Mouse (Mus musculus): ENCODE results near the gene Rmdn3.

GRCm38 (mm10) chr2:119197493-119197892, 40.7 kb upstream of the Rmdn3 start:
- TF ChIP-seq POLR2A (IDR thresholded peaks at IDR 0.05; ENCODE audit: control insufficient read depth in 1 of 2, insufficient read depth in 1 of 2, low read depth in 1 of 2, low read length in 2 of 2, poor library complexity in 1 of 2): no peak
- TF ChIP-seq TBP (IDR thresholded peaks at IDR 0.05; ENCODE audit: low read depth, low read length): no peak
- TF ChIP-seq CTCF (IDR thresholded peaks at IDR 0.05 in 2 of 3, conservative IDR thresholded peaks at IDR 0.05 in 1 of 3; ENCODE audit: control insufficient read depth in 1 of 3, insufficient read depth in 1 of 3, low read depth in 2 of 3, low read length in 3 of 3, poor library complexity in 1 of 3, severe bottlenecking in 1 of 3): no peak
- no peak for TF ChIP-seq RCOR1 (IDR thresholded peaks at IDR 0.05; ENCODE audit: low read depth, low read length)
- TF ChIP-seq CHD1 (IDR thresholded peaks at IDR 0.05; ENCODE audit: low read depth, low read length): no peak
- TF ChIP-seq ZKSCAN1 (IDR thresholded peaks at IDR 0.05; ENCODE audit: low read depth, low read length): no peak
- TF ChIP-seq ZC3H11A (IDR thresholded peaks at IDR 0.05; ENCODE audit: low read depth, low read length): no peak

All from MEL (cell line).